Mouse (Mus musculus) c-Kit-positive CD71-positive TER-119-negative erythroid progenitor cells, embryonic 14.5 days (primary cell): ENCODE measurements around the gene Fgf13.

Experiments
- DNase-seq: peaks from one replicate; pipeline ENCODE4 v3.0.0-alpha.2; 2013; ENCODE audit warnings: low read depth

Gene Fgf13

DNA sequence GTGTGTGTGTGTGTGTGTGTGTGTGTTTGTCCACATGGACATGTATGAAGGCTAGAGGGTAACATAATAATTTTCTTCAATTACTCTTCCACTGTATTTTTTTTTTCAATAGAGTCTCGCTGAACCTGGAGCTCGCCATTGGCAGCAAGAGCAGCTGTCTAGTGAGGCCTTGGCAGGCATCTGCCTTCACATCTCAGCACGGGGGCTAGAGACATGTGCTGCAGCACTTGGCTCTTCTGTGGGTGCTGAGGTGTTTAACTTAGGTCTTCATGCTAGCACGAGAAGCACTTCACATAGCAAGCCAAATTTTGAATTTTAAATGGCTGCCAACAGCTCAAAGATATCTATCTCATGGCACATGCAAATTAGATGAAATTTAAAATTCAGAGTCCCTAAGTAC lies 380.9 kb downstream of the Fgf13 start:
- DNase-seq = no peak

DNA sequence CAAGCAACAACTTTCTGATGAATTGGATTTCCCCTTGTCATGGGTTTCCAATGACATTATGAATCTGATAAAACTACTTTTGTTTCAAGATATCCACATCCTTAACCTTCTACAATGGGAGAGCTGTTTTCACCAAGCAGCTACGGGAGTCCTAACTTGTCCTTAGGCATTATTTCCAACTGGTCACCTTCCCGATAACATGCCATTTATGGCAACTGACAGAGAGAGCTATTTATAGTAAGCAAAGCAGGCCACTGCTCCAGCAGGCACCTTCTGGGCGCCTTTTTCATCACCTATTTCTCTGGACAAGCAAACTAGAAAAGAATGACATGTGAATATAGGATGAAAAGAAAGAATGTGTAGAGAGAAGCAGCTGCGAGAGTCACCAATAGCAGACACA lies 385.5 kb downstream of the Fgf13 start:
- no peak for DNase-seq

DNA sequence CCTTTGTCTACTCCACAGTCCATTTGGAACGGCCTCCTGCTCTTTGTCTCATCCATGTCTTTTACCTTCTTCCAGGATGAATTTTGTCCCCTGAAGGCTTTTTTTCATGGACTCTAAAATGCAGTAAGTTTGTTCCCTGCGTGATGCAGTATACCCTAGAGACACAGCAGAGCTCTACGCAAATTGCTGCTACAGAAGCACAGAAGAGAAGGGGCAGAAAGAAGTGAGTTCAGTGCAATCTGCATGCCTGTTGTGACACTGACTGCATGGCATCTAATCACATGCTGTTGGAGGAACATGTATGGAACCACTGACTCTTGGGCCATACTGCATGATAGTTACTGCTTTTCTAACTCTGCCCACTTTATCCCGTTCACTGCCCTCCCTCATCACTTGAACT lies 388.2 kb downstream of the Fgf13 start:
- no peak for DNase-seq

DNA sequence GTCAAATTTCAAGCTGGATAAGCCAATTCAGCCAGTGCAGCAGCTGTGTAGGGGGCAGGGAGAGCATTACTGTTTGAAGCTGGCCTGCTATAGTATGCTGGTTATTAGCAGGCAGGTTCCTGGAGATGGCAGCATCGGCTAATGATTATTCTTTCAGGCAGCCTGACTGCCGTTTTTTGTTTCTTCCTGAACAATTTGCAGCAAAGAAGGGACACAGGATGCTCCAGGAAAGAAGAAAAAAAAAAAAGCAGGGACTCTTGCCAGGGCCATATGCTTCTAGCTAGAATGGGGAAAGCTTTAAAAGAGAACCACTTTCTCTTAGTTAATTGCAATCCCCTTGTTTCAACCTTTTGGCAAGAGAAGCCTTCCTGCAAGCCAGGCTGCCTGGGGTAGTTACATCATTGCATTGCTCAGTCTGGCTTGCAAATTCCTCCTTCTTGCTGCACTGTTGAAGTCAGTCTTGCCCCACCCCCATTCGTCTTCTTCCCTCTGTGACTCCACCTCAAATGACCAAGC lies 388.7 kb downstream of the Fgf13 start:
- no peak for DNase-seq

DNA sequence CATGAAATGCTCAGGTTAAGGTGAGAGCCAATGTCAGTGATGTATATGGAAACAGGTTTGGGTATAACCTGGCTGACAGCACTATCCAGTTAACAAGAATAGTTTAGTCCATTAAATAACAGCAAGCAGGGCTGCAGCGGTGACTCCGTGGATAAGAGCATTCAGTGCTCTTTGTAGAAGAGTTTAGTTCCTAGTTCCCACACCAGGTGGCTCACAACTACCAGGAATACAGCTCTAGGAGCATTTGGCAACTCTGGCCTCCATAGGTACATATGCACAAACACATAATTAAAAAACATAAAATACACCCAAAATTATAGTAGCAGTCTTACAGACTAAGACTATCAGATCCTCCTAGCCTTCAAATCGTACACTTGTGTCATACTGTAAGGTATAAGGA lies 390.2 kb downstream of the Fgf13 start:
- no peak for DNase-seq

DNA sequence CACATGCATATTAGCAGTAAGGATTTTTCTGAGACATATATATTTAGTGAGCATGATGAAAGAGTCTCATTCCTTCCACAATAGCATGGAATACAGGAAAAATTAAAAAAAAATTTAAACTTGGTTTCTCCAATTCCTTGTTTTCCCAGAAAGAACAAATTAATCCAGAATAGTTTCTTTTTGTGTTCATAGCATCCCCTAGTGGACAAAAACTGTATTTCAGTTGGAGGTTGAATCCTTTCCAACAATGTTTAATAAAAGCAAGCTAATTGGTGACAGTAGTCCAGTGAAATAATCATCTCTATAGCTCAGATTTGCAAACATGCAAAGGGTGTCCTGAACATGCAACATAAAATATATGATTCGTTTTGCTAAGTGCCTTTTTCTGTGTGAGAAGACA lies 395.7 kb downstream of the Fgf13 start:
- no peak for DNase-seq

DNA sequence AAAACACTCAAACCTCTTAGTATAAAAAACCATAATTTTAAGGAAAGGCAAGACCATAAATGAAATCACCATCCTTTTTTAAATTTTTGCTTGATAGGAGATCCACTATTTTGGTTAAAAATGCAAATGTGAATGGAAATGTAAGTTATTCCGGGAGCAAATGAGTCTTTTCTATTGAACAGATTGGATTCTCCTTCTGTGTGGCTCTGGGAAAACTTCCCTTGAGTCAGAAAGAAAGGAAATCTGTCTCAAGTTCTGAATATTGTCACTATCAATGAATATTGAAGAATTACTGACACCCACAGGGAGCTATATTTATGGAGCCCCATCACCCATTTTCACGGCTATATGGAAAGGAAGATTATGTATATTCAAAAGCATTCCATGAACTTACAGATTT lies 401.1 kb downstream of the Fgf13 start:
- no peak for DNase-seq

DNA sequence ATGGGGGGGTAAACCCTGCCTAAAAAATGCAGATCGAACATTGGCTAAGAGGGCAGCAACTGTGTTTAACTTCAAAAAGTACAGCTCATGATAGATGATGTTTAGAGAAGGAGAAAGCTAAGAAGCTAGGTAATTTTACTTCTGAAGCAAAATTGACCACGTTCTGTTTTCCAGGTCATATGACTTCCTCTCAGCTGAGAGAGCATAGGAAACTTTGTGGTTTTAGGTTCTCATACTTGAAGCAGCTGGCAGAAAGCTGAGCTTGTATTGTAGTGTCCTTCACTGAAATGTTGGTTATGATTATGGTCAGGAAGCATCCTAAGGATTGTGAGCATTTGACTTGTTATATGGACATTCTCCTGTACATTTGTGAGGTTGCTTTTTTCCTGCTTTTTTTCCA lies 425.9 kb downstream of the Fgf13 start:
- no peak for DNase-seq

DNA sequence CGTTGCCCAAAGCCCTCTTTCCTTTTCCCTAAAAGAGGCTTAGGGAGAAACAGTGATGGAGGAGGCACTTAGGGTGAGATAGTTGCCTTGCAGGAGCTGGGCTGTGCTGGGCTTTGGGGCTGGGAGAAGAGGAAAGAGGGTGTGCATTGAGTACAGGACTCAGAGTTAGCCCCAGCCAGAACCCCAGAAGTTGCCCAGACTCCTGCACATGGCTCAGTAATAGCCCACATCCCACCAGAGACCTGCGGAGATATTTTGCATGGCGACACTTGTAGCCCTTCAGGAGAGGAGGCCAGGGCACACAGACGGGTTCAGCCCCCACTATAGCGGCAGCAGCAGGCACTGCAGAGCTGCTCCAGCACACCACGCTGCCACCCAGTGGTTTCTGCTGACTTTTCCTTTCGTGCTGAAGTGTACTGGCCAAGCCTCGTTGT lies 432.9 kb downstream of the Fgf13 start:
- DNase-seq = no peak

DNA sequence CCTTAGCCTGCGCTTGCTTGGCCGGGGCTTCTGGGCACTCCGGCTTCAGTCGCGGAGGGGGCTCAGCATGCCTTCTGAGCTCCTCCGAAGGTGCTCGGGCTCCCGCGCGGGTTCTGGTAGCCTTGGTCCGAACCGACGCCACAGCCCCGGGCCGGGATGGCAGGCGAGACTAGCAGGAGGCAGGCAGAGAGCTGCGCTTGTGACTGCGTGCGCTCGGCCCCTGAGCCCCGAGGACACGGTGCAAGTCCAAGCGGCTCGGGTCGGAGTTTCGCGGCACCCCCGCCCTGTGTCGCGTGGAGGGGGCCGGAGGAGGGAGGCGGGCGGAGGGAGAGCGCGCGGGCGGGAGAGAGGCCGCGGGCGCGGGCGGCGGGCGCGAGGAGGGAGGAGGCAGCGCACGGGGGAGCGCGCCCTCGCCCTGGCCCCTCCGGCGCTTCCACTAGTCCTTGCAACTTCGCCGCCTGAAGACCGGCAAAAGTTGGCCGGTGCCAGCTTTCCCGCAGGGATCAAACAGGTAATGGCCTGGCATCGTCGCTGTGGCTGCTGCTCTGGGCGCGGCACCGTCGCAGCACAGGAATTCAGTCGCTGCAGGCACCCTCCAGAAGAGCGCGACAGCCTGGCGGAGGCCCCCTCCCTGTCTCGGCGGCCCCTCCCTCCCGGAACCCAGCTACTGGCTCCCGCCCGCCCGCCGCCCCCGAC lies 433.6 kb downstream of the Fgf13 start:
- DNase-seq = no peak

DNA sequence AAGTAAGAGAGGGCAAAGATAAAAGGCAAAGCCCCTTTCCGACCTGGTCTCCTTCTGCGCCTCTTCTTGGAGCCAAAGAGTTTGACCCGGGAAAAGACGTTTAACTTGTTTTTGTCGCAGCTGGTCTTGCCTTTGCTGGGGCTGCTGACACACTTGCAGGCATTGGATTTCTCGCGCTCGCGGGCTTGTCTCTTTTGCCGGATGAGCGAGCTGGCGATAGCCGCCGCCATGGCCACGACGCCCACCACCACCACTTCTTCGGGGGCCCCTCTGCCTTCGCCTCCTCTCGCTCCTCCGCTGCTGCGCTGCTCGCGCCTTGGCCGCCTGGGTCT lies 434.1 kb downstream of the Fgf13 start:
- DNase-seq = no peak

DNA sequence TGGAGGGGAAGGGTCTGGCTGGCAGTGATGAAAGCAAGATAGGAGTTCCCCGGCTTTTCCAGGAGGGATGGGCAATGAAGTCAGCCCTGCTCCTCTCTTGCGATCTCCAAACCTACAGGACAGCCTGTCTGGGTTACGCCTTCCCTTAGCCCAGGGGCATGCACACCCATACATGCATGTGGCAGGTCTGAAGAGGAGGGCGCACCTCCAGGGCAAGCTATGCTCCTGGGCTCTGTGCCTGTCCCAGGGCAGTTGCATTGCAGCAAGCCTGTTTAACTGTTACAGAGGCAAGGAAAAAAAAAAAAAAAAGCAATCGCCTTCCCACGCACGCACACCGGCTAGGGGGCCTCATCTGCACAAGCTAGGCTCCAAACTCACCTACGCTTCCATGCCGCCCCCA lies 434.5 kb downstream of the Fgf13 start:
- DNase-seq = no peak

DNA sequence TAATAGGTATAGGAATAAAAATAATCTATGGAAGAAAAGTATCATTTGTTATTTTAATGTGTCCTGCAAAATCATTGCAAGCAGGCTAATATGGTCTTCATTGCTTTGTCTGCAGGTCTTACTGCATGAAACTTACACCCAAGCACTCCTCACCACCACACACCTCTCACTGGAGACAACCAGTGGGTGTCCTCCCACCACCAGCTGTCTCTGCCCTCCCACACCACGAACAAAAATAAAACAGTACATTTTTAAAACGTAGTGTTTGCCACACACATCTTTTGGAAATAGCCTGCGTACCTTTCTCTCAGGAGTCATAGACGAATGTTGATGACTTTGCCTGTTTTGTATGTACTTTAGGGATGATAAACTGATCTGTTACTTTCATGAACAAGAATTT lies 441.2 kb downstream of the Fgf13 start:
- DNase-seq = no peak

DNA sequence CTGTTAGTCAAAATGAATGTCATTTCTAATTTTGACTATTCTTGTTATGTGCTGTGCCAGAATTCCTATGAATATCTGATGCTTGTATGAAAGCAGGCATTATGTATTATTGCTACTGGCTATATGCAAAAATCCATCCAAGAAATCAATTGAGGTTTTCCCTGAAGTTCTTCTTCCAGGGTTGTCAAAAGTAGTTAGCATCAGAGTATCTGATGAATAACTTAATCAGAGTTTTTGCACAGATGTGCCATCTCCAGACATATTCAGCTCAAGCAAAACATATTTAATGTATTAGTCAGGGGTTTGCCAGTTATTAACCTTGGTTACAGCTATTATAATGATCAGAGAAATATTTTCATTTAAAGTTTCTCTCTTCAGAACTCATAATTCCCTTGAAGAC lies 454.7 kb downstream of the Fgf13 start:
- no peak for DNase-seq

DNA sequence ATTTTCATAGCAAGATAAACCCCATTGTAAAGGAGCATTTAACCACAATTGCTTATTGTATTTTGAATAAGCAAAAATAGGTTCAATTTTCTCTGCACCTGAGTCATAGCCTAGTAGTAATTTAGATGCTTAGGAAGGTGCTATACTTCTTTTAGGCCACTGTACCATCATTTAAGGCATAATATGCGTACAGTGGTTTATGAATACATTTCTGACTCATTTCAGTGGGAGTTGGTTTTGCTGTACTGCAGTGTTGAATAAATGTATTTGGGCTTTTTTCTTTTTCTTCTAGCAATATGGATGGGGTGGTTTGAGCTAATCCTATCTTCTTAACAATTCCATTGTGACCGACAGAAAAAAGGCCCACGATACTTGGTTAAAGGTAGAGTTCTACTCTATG lies 481.9 kb downstream of the Fgf13 start:
- DNase-seq = no peak

DNA sequence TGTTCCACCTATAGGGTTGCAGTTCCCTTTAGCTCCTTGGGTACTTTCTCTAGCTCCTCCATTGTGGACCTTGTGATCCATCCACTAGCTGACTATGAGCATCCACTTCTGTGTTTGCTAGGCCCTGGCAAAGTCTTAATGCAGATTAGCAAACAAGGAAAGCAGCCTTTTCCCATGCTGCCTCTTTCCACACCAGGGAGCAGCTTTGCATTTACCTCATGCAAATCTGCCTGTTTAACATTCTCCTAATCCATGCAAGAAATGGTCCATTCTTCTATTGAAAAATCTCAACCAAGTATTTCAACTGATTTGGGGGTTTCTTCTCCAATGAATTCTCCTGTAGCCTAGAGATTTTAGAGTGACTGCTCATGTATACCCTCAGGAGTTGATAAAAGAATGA lies 487.4 kb downstream of the Fgf13 start:
- DNase-seq = no peak

DNA sequence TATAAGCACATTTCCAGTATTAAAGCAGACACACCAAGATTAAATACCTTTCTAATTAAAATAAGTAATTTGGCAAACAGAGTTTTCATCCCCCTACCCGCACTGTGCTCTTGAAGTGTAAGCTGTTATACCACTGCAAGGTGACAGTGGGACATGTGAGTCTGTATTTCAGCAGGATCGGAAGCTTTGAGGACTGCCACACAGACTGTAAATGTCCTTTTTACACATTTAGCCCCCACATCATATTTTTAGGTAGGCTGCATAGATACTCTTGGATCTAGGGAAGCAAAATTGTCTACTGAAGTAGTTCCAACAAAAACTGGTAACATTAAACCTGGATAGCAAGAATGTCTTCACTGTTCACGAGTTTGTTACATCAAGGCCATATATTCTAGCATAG lies 495.8 kb downstream of the Fgf13 start:
- DNase-seq = no peak

DNA sequence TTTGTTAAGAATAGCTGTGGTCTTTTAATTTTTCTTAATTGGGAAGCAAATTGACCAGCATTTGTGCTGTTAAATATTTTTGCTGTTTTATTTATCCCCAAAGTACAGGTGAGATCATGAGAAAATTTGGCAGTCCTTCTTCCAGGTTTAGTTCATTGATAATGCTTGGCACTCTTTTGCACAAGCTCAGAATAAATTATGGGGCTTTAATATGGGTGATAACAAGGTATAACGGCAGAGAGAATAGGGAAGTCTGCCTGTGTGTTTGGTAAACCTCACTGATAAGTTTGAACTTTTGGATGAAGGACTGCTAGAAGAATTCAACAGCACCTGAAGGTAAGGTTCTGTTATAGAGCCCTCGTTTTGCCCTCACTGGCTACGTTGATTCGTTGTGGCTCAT lies 504.7 kb downstream of the Fgf13 start:
- no peak for DNase-seq

DNA sequence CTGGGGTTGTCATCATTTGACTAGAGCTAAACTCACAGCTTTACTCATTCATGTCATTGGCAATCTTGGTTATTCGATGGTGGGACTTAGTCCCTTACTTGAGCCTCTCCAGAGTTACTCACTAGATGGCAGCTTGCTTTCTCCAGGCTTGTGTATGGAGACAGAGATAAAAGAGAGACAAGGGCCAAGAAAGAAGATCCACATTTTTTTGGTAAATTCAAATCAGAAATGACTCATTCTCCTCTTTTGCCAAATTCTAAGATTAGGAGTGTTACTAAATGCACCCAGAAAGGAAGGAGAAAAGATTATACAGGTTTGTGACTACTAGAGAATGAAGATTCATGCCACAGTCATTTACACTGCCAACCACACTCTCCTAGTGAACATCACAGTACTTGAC lies 532.9 kb downstream of the Fgf13 start:
- DNase-seq = no peak
